Mouse (Mus musculus) ES-E14 (cell line): Measurements from ENCODE around the gene Sapcd1. TPM values are rescaled to one million over a fixed set of nuclear protein-coding genes. Genes with fewer than 3 reads are reported as not detected.

Experiments
- DNase-seq: peaks from one replicate; pipeline ENCODE4 v3.0.0-alpha.2; 2013; ENCODE audit warnings: low read depth, low spot score
- H3K27ac ChIP-seq: 2 replicates; pipeline ENCODE4 v1.5.1; 2012; ENCODE audit warnings: low read depth, mild to moderate bottlenecking, low read length, moderate library complexity, mixed read lengths; ENCODE audit not compliant: poor library complexity, insufficient read depth, severe bottlenecking
- H3K36me3 ChIP-seq: 2 replicates; pipeline ENCODE4 v1.6.1; 2012; ENCODE audit warnings: mild to moderate bottlenecking, low read length, moderate library complexity, mixed read lengths; ENCODE audit not compliant: control insufficient read depth, poor library complexity, insufficient read depth, severe bottlenecking
- H3K4me1 ChIP-seq, 2 experiments: fragments of 150-350 bp in 1 of 2; sonication (generic) in 1 of 2; 2 replicates each; pipeline ENCODE4 v1.6.1; 2012; ENCODE audit warnings: low read length in 2 of 2, mild to moderate bottlenecking in 1 of 2, mixed read lengths in 1 of 2; ENCODE audit not compliant: control insufficient read depth in 2 of 2, insufficient read depth in 2 of 2, poor library complexity in 1 of 2
- H3K4me3 ChIP-seq, 2 experiments: fragments of 150-350 bp in 1 of 2; sonication (generic) in 1 of 2; 2 replicates each; pipeline ENCODE4 v1.5.1; 2012; ENCODE audit warnings: low read length in 2 of 2, low read depth in 1 of 2, mild to moderate bottlenecking in 1 of 2, mixed read lengths in 1 of 2; ENCODE audit not compliant: insufficient read depth in 1 of 2, poor library complexity in 1 of 2, severe bottlenecking in 1 of 2
- H3K9ac ChIP-seq: 2 replicates; pipeline ENCODE4 v1.6.1; 2012; ENCODE audit warnings: low read depth, mild to moderate bottlenecking, low read length, mixed read lengths; ENCODE audit not compliant: poor library complexity, insufficient read depth, severe bottlenecking
- H3K9me3 ChIP-seq: fragments of 150-350 bp; sonication (generic); 2 replicates; pipeline ENCODE4 v1.6.1; 2012; ENCODE audit warnings: low read depth, mild to moderate bottlenecking, low read length; ENCODE audit not compliant: control insufficient read depth, insufficient read depth
- CHD2 ChIP-seq: IDR thresholded peaks from 2 replicates; pipeline ENCODE4 v1.6.1; 2014; ENCODE audit warnings: mild to moderate bottlenecking, low read depth, low read length, inconsistent platforms
- HCFC1 ChIP-seq: IDR thresholded peaks from 2 replicates; pipeline ENCODE4 v1.6.1; 2012; ENCODE audit warnings: low read length, inconsistent platforms, borderline replicate concordance; ENCODE audit not compliant: insufficient read depth
- MAFK ChIP-seq: IDR thresholded peaks from 2 replicates; pipeline ENCODE4 v1.6.1; 2014; ENCODE audit warnings: mild to moderate bottlenecking, low read depth, low read length, inconsistent platforms; ENCODE audit not compliant: insufficient read depth
- ZC3H11A ChIP-seq: IDR thresholded peaks from 2 replicates; pipeline ENCODE4 v1.6.1; 2012; ENCODE audit warnings: low read depth, mild to moderate bottlenecking, inconsistent platforms, low read length, borderline replicate concordance
- ZNF384 ChIP-seq: IDR thresholded peaks from 2 replicates; pipeline ENCODE4 v1.6.1; 2012; ENCODE audit warnings: low read depth, low read length, inconsistent platforms
- in situ Hi-C, 2 experiments: fragments of 600-800 bp; cut with MboI; formaldehyde crosslinking; loops; one replicate each; pipeline ENCODE4 v1.15.1; 2025; ENCODE audit warnings: low sequenced_read_pairs in 2 of 2, inconsistent platforms in 1 of 2; ENCODE audit not compliant: unreplicated experiment in 2 of 2
- total RNA-seq: library from RNA; depleted of rRNA; stranded (reverse); fragments of 300-350 nt; gene quantifications from 2 replicates; pipeline ENCODE4 v1.2.3, GENCODE M21; 2012

The Sapcd1 gene
- total RNA-seq, 1 experiment = 3.1 TPM

- no peak for DNase-seq
- H3K27ac ChIP-seq = no peak overlapping the region
- peaks cover 2 to 35% of the 10 kb centered on the region in 2 experiments; a peak in 3 of 4 replicates for H3K4me1 ChIP-seq
- H3K36me3 ChIP-seq = no peaks in the 10 kb centered on the region
- in situ Hi-C loops = no loop called here
- no peak overlapping the region for H3K9ac ChIP-seq
- TF ChIP-seq ZC3H11A (no peak), ZNF384 (no peak), HCFC1 (no peak), MAFK (no peak), CHD2 (no peak)
- H3K9me3 ChIP-seq = no peaks in the 10 kb centered on the region
- no peak overlapping the region for H3K4me3 ChIP-seq
These were observed 1.6 kb downstream of the Sapcd1 start for GRCm38 (mm10) chr17:35026206-35026605.

DNA sequence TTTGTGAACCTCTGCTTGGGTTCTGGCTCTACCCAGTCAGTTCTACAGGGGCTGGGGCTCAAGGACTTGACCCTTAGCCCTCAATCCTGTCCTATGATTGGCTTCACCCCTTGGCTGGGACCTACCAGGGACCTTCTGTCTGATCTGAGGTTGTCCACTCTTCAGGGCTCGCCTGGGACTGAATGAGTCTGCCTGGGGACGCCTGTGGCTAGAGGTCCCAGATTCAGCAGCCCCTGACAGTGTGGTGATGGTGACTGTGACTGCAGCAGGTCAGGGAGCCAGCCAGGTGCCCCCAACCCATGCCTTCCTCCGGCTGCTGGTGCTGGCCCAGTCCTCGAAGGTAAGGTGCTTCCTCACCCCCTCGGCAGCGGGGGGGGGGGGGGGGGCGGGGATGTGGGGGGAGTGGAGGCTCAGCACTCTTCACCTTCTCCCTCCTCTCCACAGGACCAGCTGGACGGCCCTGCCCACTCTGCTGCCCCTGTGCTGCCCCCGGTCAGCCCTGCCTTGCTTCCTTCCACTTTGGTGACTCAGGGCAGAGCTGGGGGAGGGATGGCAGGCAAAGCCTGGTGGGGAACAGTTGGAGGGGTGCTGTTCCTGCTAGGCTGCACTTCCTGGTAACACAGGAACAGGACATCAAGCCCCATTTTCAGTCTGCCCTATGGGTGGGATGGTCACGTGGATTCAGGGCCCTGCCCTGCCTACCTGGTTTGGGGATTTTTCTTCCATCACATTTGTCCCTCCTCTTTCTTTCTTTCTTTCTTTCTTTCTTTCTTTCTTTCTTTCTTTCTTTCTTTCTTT, 2.9 kb downstream of the Sapcd1 start:
- no peak for DNase-seq
- in situ Hi-C loops = loop anchor here in 1 of 2 experiments (25.0 kb wide), 1 partner anchor 87 kb away; the partner anchor contains the start of genes Csnk2b, Gpank1, Ly6g5b and Ly6g5c
- peaks cover 2 to 28% of the 10 kb centered on the region in 2 experiments; a peak in 3 of 4 replicates for H3K4me1 ChIP-seq
- H3K27ac ChIP-seq = no peak overlapping the region
- no peak overlapping the region for H3K9ac ChIP-seq
- no peaks in the 10 kb centered on the region for H3K36me3 ChIP-seq
- H3K9me3 ChIP-seq = no peaks in the 10 kb centered on the region
- TF ChIP-seq CHD2 = no peak
- no peak for TF ChIP-seq HCFC1
- no peak for TF ChIP-seq MAFK
- no peak for TF ChIP-seq ZC3H11A
- TF ChIP-seq ZNF384 = no peak
- H3K4me3 ChIP-seq = no peak overlapping the region

DNA sequence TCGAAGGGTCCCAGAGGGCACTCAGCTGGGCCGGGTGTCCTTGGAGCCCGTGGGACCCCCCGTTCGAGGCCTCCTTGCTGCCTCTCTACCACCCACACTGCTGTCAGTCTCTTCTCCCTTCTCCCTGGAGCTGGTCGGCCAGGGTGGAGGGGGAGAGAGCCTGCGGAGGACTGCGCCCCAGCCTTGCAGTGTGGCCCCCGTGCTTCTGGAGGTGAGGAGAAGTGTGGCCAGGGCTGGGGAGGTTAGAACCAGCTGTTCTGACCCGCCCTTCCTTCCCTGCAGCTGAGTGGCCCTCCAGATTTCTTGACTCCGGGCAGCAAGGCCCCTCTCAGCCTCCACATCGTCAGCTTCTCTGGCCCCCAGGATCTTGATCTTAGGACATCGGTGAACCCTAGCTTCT, 3.6 kb downstream of the Sapcd1 start:
- in situ Hi-C loops = loop anchor here in 1 of 2 experiments (25.0 kb wide), 1 partner anchor 88 kb away; the partner anchor contains the start of genes Csnk2b, Gpank1, Ly6g5b and Ly6g5c
- no peak overlapping the region for H3K4me3 ChIP-seq

GRCm38 (mm10) chr17:35023756-35024155, 4.1 kb downstream of the Sapcd1 start:
- H3K9ac ChIP-seq = no peak overlapping the region
- no peak for DNase-seq
- H3K9me3 ChIP-seq = no peaks in the 10 kb centered on the region
- H3K4me3 ChIP-seq = no peak overlapping the region
- peaks cover 2 to 24% of the 10 kb centered on the region in 2 experiments; a peak in 3 of 4 replicates for H3K4me1 ChIP-seq
- no peak overlapping the region for H3K27ac ChIP-seq
- no peaks in the 10 kb centered on the region for H3K36me3 ChIP-seq
- TF ChIP-seq CHD2 (no peak), MAFK (no peak), HCFC1 (no peak), ZNF384 (no peak), ZC3H11A (no peak)
- in situ Hi-C loops = loop anchor here in 1 of 2 experiments (25.0 kb wide), 1 partner anchor 89 kb away; the partner anchor contains the start of genes Csnk2b, Gpank1, Ly6g5b and Ly6g5c

More for the DNA sequence above, 3.6 kb downstream of the Sapcd1 start:
- Histone ChIP-seq H3K36me3 (no peaks in the 10 kb centered on the region), H3K4me1 (peaks cover 2 to 26% of the 10 kb centered on the region in 2 experiments; a peak in 3 of 4 replicates), H3K27ac (no peak overlapping the region), H3K9me3 (no peaks in the 10 kb centered on the region), H3K9ac (no peak overlapping the region)
- no peak for DNase-seq
- TF ChIP-seq MAFK = no peak
- TF ChIP-seq HCFC1 = no peak
- TF ChIP-seq CHD2 = no peak
- TF ChIP-seq ZC3H11A = no peak
- no peak for TF ChIP-seq ZNF384
